Mouse (Mus musculus): Measurements from ENCODE around the gene Sdr39u1.

DNA sequence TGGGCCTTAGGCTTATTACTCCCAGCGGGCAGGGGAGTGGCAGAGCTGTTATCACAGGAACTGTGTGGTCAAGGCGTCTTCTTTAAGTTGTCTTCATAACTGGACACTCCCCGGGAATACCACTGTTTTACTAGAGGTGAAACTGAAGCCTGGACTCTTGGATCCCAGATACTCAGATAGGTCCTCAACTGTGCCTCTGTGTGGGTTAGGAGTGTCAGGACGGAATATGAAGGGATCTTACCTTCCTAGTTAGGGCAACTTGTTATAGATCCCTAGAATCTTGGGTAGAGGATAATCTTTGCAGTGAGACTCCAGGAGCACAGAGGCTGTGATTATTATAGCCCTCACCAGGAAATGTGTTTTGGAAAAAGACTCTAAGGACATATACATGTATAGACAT is 44.5 kb upstream of the Sdr39u1 start, which contains the start of gene Cma1:
- no peak for TF ChIP-seq CTCF (IDR thresholded peaks at IDR 0.05; ENCODE audit: borderline replicate concordance, insufficient read depth, low read length)
- TF ChIP-seq POLR2A (IDR thresholded peaks at IDR 0.05; ENCODE audit: low read depth, low read length), result no peak

Data from embryonic fibroblast, embryonic 13.5 days (primary cell).